Mouse (Mus musculus) cerebellum, postnatal 14 days (tissue): ENCODE data around the gene Klra2.
A peak's percentile ranks its signal among the peaks of the same experiment; 100 is the strongest.
"Not testable (repeated sequence)": the region's sequence is repeated elsewhere in the genome, so short reads cannot be mapped to it uniquely, and the experiment has no call there.

Experiments used
- DNase-seq, 2 experiments: peaks; one replicate each; pipeline ENCODE4 v3.0.0; 2021; ENCODE audit warnings: mixed read lengths in 2 of 2

The Klra2 gene

DNA sequence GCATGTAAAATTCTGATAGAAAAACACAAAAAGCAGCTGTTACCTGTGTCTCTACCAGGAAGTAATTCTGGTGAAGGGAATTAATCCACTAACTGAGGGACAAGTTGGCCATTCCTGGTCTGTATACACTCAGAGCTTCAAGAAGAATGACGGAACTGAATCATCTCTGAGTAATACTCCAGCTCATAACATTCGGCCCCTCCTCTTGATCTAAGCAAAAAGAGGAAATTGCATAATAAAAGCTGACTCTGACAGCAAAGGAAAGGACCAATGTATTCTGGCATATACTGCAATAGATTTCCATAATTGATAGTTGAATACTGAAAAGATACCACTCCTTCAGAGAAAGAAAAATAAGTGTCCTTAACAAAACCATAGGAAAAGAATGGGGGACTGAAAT is at the start of gene Klra2:
Gene Klra2, minus strand, starts transcription at position 157 of the 400 bp plus-strand sequence.
- no peak for DNase-seq

DNA sequence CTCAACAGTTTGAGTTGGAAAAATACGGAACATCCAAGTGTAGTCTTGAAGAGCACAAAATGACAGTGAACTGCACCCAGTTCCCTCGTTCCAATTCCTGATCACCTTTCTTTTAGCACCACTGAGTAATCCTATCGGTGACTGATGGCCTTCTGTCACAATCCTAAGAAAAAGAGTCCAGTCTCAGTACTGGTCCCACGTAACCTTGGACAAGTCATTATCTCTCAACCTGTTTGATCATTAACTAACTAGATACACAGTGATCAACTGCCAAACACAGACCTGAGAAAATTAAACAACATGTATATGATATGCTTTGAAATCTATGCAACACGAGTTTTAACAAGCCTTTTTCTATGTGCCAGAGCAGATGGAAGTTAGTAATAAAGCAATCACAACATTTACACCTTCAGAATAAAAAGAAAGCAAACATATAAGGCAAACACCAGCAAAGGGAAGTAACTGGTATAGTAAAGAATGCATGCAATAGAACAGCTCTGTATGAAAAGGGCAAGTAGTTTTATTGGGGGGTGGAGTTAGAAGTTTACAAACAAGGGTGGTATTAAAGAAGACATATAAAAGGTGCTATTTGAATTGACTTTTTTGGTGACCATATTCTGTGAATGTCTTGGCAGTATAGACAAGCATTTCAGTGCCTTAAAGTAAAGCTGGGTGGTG is 47.4 kb upstream of the Klra2 start:
- no peak for DNase-seq

GRCm38 (mm10) chr6:131293916-131294315 is 46.8 kb upstream of the Klra2 start:
- peak in 1 of 2 experiments; percentile 1 for DNase-seq

DNA sequence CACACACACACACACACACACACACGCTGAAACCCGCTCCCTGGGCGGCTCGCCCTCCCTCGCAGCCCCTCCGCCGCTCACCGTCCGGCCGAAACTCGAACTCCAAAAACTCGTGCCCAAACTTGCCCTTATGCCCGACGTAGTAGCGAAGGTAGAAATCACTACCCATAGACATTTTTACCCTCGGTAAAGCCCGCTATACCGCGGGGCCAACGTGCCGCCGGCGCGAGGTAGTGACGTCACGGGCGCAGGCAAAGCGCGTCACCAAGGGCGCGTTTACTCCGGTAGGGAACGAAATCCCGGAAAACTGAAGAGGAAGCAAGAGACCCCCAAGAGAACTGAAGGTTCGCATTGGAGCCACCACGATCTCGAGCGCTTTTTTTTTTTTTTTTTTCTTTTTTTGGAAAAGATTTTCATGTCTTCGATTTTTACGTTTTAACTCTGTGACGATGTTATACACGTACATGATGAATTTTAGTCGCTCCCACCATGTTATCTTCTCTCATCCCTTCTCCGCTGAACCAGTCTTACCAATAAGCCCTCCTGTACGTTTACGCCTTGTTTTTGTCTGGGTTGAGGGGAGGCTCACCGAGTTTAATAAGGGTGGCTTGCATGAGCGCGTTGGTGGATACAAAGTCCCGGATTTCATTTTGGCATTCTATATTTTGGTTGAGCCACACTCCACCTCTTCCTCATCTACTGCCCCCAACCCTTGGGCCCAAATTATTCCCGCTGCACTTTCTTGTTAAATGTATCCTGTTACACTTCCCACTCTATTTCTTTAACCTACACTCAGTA is 46.0 kb upstream of the Klra2 start, which contains the start of gene Magohb:
Gene Magohb, minus strand, starts transcription at position 254 of the 798 bp plus-strand sequence.
- peak; percentile 96 to 97 for DNase-seq

DNA sequence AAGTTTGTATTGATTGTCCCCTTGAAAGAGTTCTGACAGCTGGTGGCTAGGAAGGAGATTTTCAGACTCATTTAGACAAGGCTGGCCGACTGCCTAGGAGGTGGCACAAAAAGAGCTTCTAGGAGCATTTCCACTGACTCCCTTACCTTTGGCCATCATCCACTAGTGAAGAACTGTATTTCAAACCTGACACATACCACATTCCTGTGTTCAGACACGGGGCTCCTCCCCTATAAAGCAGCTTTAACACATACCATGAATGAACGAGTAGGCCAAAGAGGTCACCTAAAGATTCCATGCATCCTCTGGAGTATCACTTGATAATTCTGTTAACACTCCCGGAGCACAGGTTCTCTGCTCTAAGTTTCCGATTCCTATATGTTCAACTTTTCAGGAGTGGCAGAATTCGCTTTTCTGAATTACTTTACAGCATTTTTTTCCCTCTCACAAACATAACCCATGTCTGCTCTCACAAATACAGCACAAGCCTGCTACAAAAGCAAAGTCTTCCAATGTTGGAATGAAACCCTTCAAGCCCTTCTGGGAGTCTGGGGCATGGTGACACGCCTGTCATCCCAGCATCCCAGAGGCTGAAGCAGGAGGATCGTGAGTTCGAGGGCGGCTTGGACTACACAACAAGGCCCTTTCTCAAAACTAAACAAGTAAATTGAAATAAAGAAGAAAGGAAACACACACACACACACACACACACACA is 45.3 kb upstream of the Klra2 start:
- peak; percentile 12 to 63 for DNase-seq

DNA sequence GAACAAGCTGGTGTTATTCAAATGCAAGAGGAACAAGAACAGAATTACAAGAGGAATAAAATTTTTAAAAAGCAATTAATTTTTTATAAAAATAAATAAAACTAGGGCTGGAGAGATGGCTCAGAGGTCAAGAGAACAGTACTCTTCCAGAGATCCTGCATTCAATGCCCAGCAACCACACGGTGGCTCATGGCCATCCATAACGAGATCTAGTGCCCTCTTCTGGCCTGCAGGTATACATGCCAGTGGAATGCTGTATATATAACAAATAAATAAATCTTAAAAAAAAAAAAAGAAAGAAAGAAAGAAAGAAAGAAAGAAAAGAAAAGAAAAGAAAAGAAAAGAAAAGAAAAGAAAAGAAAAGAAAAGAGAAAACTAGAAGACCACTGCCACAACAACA is 43.3 kb upstream of the Klra2 start:
- peak; percentile 53 to 68 for DNase-seq

GRCm38 (mm10) chr6:131278160-131278559 is 31.0 kb upstream of the Klra2 start:
- not testable (repeated sequence) for DNase-seq

DNA sequence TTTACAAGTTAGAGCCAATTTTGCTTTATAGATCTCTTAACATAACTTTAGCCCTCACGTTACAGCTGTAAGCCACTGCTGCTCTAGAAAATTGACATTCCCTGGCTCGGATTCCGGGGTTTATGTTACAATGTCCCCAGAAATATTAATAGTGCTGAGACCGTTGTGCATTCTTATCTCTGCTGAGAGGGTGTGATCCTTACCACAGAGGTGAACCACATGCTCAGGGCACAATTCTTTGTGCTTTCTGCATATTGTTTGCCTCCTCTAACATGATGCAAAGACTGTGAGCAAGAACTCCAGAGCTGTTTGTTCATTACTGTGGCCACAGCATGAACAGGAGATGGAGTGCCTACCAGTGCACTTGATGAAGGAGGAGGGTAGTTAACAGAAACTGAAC is 29.5 kb upstream of the Klra2 start:
- no peak for DNase-seq

DNA sequence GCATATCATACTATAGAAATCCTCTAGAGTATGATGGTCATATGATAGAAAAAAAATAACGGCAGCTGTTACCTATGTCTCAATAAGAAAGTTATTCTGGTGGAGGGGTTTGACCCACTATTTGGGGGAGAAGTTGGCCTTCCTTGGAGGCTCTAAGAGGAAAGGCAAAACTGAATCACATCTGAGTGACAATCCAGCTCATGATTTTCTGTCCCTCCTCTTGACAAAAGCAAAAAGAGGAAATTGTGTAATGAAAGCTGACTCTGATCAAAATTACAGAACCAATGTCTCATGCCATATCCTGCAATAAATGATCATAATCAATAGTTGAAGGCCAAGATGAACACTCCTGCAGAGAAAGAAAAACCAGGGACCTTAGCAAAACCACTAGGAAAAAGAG is 25.1 kb upstream of the Klra2 start:
- DNase-seq, result no peak

GRCm38 (mm10) chr6:131270312-131270711 is 23.1 kb upstream of the Klra2 start:
- DNase-seq, result no peak

DNA sequence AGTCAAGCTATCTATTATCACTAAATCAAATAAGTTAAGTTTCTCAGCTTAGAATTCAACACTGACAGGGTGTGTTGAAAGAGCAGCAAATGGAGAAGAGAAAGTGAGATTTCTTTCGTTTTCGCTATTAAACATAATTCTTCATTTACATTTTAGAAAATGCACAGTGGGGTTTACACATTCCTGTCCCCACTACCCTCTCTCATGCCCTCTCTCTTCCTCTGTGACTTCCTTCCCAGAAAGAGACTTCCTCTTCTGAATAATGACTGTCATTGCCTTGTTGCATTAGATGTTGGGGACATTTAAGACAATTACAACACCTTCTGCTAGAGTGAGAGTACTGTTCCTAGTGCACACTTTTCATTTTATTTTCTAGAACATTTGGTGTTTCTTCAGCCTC is 22.4 kb upstream of the Klra2 start:
- DNase-seq, result no peak

- DNase-seq, result no peak
Measured at GRCm38 (mm10) chr6:131264175-131264574, 17.0 kb upstream of the Klra2 start.

DNA sequence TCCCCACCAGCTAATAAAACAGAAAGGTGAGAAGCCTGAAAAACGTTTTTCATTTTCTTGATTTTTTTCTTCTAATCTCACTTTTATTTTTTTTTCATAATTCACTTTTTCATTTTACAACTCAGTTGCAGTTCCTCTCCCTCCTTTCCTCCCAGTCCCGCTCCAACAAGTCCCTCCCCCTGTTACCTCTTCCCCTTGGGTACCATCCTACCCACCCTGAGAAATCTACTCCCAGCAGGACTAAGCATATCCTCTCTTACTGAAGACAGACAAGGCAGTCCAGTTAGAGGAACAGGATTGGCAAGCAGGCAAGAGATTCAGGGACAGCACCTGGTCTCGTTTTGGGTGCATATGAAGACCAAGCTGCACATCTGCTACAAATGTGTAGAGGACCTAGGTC is 15.6 kb upstream of the Klra2 start:
- DNase-seq, result no peak

DNA sequence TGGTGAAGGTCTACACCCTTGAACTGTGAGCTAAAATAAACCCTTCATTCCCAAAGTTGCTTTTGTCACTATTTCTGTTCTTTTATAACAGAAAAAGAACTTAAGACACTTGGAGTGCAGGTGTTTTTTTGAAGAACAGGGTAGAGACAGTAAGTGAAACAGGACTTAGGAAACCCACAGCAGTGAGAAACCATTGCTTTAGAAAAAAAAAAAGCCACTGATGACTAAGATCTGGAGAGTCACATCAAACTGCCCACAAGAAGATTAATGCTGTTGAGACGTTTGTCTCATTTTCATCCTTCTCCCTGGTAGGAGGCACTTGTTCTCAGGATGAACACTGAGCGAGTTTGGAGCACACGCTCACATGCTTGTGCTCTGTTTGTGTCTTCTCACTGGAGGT is 14.8 kb upstream of the Klra2 start:
- no peak for DNase-seq

- no peak for DNase-seq
Measured at GRCm38 (mm10) chr6:131245081-131245480, 2.1 kb downstream of the Klra2 start.
